Mouse (Mus musculus) cortical plate, adult 2 months (tissue): ENCODE results near the gene Snx10.

Experiments used
- CTCF ChIP-seq: fragments of 200-500 bp; IDR thresholded peaks from 2 replicates; pipeline ENCODE4 v1.5.1; 2011; ENCODE audit warnings: mild to moderate bottlenecking, control low read depth, low read length; ENCODE audit not compliant: insufficient read depth; ENCODE audit errors: extremely low read depth
- POLR2A ChIP-seq: fragments of 200-500 bp; IDR thresholded peaks from 2 replicates; pipeline ENCODE4 v1.6.1; 2011; ENCODE audit warnings: mild to moderate bottlenecking, low read length, control low read depth; ENCODE audit not compliant: insufficient read depth; ENCODE audit errors: extremely low read depth

- no peak for TF ChIP-seq CTCF
- no peak for TF ChIP-seq POLR2A
These were observed 12.8 kb upstream of the Snx10 start for GRCm38 (mm10) chr6:51510946-51511345.
